Mouse (Mus musculus) large intestine, adult 2 months (tissue): ENCODE measurements around the gene Ecsit. TPM values are rescaled to one million over a fixed set of nuclear protein-coding genes. Genes with fewer than 3 reads are reported as not detected.
"Not testable (repeated sequence)": the region's sequence is repeated elsewhere in the genome, so short reads cannot be mapped to it uniquely, and the experiment has no call there.

ENCODE experiments used
- DNase-seq: peaks from one replicate; pipeline ENCODE4 v3.0.0-alpha.2; 2012; ENCODE audit warnings: low read depth, low spot score
- WGBS: fragments of 180-500 bp; shearing (Covaris S2); methylation state at CpG from one replicate; pipeline ENCODE4 v1.1.7; 2018; 5-methylcytosine and 5-hydroxymethylcytosine counted together
- polyA plus RNA-seq: library from polyadenylated mRNA; depleted of rRNA; stranded (reverse); fragments of >200 nt; gene quantifications from 2 replicates; pipeline ENCODE4 v1.2.3, GENCODE M21; 2012

Gene Ecsit
- polyA plus RNA-seq, 1 experiment: 48.6 TPM

DNA sequence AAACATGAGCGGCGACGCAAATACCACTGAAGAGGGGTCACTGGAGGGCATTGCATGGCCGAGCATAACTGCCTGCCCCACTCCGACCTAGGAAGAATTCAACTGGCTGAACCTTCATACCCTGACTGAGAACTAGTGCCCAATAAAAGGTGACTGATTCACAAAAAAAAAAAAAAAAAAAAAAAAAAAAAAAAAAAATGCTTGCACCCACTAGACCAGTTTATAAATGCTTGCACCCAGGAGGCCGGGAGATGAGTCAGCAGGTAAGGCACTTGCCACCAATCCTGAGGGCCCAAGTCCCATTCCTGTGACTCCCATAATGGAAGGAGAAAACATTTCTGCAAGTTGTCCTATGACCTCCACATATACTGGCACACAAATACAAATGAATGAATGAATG is 7.5 kb upstream of the Ecsit start:
- DNase-seq: no peak
- WGBS: 62% methylated on average over 6 of the region's 6 CpGs

DNA sequence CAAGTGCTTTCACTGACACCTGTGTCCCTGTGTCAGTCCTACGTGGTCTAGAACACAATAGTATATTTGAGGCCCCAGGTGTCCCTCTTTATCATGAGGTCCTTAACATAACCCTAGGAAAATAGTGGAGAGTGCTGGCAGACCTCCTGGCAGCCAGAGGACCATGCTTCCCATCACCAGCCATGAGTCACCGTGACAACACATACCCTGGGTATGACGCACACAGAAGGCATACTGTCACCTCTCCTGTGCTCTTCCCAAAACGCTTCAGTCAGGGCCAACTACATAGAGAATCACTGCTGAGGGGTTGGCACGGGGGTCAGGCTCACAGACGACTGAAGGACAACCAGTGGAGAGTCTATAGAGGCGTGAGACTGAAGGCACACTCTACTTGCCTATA is 4.7 kb upstream of the Ecsit start:
- DNase-seq: no peak
- 75% methylated on average over 7 of the region's 7 CpGs for WGBS

DNA sequence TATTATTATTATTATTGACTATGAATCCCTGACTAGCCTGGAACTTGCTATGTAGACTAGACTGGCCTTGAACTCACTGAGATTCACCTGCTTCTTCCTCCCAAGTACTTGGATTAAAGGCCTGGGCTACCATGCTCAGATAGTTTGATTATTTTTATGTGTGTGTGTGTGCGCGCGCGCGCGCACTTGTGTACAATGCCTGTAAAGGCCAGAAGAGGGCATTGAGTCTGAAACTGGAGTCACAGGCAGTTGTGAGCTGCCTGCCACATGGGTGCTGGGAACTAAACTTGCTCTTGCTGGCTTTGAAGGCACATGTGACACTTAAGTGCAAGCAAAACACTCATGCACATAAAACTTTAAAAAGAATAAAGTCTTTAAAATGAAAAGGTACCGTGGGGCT is 4.0 kb upstream of the Ecsit start:
- WGBS: 98% methylated on average over 7 of the region's 7 CpGs
- DNase-seq: no peak

DNA sequence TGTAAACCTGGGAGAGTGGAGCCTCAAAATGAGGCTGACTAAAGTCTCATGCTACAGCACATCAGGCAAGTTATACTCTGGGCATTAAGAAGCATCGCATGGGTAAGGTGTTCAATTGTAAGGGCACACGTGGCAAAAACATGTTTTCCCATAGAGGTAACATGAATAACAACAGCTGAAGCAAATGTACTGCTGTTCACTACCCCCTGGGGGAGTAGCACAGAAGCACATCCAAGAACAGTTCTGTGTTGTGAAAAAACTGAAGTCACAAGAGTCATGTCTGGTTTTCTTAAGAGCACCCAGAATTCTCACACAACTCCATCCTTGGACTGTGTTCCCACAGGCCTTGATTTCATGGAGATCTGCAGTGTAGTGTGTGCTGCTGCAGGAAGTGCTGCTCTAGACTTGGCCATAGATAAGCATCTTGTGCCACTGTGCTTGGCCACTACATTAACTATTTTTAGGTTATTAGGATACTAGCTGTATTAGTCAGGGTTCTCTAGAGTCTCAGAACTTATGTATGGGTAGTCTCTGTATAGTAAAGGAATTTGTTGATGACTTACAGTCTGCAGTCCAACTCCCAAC is 1.9 kb upstream of the Ecsit start:
- WGBS: 85% methylated on average over 2 of the region's 2 CpGs
- no peak for DNase-seq

DNA sequence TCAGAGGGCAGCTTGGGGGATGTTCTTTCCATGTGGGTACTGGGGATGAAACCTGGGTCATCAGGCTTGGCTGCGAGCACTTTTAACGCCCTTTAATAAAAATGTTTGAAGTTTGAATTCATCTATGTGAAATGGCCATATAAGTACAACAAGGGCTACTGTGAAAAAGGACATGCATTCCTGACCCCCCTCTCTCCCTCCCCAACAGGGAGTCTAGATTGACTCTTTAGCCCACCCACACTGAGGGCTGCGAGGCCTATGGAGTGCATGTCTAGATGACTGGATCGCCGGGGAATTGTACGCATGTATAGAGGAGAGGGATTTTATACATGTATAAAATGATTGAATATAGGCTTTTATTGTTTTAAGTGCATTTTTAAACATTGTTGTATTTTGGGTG is 774 bp upstream of the Ecsit start:
- 66% methylated on average over 6 of the region's 6 CpGs for WGBS
- DNase-seq: no peak

DNA sequence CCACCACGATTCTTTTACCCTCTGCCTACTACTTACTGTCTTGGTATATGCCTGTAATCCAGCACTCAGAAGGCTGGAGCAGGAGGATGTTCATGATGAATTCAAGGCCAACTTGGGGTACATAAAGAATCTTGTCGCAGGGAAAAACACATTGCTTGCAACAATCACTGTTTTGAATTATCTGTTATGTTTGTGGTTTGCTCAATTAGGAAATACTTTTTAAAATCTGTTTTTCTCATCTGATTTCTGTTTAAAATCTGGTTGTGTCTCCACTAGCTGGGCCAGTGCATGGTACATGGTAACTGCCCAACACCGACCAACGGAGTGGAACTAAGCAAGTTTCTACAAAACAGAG is 594 bp downstream of the Ecsit start:
- 10% methylated on average over 4 of the region's 4 CpGs for WGBS
- DNase-seq: no peak

DNA sequence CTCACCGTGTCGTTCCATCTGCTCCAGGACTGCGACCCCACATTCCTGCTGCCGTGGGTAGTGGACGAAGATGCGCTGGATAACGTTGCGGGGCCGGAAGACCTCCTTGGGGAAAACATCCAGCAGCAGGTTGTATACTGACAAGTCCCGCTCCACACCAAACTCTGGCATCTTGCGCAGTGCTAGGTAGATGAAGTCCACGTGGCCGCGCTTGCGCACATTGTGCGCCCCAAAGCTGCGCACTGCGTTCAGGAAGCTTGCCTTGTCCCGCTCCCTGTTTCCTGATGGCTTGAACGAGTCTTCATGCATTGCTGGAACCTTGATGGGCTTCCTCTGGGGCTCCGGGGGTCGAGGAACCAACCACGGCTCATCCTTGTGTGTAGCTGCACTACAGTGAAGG is 9.0 kb downstream of the Ecsit start:
- DNase-seq: no peak
- WGBS: 95% methylated on average over 23 of the region's 23 CpGs

DNA sequence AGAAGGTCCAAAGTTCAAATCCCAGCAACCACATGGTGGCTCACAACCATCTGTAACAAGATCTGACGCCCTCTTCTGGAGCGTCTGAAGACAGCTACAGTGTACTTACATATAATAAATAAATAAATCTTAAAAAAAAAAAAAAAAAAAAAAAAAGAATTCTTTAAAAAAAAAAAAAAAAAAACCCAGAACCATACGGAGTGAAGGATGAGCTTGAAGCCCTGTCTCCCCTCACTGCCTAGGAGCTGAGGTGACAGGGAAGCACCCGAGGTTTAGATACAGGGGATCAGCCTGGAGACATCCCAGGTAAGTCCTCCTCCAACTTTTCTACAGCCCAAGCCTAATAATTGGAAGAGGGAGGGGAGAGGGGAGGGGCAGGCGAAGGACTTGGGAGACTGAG is 9.5 kb downstream of the Ecsit start:
- DNase-seq: not testable (repeated sequence)
- WGBS: 76% methylated on average over 5 of the region's 5 CpGs

DNA sequence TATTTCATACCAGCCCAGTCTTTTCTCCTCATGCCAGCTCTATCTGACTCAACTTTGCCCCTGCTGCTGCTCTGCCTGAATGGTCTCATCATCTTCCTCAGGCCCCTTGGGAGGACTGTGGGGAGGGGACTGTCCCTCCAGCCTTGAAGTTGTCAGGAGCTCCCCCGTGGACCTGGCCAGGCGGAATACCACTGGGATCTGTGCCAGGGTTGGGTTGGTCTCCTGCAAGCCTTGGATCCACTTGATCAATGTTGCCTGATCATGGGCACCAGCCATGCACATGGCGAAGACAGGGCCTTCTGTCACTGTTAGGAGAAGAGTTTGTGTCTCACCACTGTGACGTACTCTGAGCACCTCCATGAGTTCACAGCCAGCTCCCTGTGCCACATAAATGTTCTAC is 13.0 kb downstream of the Ecsit start:
- no peak for DNase-seq
- 87% methylated on average over 4 of the region's 4 CpGs for WGBS

DNA sequence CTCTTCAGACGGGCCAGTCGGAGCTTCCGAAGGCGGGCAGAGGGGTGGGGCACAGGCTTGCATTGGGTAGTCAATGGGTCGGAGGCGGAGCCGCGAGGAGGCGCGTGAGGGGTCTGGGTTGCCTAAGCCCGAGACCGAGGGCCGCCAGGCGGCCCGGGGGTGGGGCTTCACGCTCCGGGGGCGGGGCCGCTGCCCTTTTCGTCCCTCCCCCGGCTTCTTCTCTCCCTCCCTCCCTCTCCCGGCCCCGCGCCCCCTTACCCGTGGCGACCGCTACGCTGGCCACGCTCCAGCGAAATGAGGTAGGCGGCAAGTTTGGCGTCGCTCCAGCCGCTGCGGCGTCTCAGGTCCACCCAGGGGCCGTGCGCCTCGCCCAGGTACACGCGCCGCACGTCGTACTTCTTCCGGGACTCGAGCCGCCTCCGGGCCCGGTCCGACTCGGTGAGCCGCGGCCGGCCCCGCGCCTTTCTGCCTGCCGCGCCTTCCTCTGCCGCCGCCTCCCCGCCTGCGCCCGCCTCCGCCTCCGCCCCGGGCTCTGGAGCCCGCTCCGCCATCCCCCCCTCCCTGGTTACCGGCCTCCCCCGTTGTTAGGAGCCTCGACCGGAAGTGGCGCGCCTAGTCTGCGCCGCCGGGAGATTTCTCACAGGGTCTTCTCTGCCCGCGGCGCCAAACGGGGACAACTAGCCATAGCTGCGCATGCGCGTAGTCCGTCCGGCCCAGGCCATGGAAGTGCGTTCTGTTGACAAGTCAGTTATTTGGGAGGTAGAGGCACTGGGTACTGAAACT is 14.3 kb downstream of the Ecsit start, which contains the start of the genes Gm49318 and Zfp653:
Gene Gm49318 (minus strand): TSS at position 469 of the 783 bp plus-strand sequence.
Gene Zfp653 (minus strand): TSS at position 586 of the 783 bp plus-strand sequence.
- under 1% methylated on average over 79 of the region's 87 CpGs for WGBS
- DNase-seq: peak; percentile 84

DNA sequence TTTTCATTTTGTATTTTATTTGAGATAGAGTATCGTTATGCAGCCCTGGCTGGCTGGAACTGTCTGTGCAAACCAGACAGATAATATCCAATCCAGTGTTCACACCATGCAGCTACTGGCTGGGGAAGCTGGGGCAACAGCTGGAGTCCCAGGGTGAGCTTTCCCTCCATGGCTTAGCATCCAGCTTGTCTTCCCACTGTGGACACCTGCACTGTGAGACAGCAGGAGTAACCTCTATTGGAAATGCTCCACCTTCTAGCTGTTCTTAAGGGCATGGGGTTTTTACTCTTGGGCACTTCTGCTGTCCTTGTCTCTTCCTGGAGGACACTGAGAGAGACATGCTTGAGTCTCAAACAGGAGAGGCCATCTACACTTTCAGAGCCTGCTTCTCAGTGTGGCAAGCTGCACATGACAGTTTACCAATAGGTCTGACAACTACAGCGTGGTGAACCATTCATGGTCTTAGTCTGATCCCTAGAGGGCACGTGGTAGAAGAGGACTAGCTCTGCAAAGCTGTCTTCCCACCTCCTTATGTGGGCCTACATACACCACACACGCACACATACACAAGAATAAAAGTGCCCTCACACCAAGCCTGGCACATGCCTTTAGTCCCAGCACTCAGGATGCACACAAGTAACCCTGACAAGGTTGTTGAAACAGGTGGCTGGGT is 15.2 kb downstream of the Ecsit start:
- 58% methylated on average over 4 of the region's 4 CpGs for WGBS
- DNase-seq: no peak

DNA sequence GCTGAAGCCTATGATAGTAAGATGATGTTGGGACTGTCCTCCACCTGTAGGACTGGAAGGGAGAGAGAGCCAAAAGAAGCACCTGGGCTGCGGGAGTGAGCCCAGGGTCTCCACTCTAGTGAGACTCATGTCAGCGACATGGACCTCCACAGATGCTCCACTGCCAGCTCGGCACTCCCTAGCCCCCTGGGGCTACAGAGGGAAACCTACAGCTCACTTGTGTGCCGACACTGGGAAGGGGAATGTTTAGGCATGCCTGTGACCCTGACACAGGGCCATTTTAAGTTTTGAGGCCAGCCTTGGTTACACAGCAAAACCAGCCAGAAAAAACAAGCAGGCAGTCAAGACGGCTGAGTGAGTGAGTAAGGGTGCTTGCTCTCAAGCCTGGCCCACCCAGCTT is 18.0 kb downstream of the Ecsit start:
- DNase-seq: no peak
- 91% methylated on average over 5 of the region's 5 CpGs for WGBS

DNA sequence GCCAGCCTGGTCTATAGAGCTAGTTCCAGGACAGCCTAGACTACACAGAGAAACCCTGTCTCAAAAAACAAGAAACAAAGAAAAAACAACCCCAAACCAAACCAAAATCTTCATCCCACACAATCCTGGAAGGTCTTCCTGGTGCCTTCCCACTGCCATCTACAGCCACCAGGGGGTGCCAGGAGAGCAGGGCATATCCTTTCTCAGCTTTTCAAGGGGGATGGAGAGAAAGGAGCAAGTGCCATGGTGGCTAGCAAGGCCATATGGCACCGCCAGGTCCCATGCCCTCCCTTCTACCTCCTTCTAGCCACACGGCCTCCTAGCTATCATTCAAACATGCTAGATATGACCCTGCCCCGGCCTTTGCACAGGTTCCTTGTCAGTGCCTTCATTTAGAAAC is 18.8 kb downstream of the Ecsit start:
- DNase-seq: no peak
- WGBS: 69% methylated on average over 3 of the region's 3 CpGs

DNA sequence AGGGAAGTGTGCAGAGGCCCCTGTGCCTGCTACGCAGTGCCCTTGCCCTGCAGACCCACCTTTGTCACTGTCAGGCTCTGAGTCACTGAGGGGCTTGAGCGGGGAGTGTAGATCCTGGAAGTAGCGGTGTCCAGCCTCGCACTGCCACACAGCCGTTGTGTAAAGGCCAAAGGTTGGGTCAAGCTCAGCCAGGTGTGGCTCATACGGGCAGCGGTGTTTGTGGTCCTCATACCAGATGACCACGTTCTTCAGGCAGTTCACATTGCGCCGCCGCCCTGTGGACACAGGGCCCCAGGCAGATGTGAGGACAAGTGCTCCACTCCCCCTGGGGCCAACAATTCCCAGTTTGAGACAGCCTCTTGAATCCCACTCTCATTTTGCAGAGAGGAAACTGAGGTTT is 19.6 kb downstream of the Ecsit start:
- WGBS: 88% methylated on average over 11 of the region's 11 CpGs
- no peak for DNase-seq

DNA sequence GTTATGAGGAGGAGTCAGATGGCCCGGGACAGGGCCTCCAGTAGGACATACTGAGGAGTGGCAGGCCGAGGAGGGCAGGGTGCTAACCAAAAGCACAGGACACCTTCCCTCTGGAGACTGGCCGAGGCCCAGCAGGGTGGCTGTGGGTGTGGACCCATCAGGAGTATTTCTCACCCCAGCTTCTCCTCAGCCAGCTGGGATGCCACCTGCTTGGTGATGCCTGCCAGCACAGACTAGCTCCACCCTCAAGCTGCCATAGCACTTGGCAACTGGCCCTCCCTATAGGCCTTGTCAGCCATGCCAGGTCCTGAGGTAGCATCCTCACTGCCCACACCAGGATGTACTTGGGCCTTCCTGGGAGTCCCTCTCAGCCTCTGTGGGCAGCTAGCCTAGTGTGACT is 20.9 kb downstream of the Ecsit start:
- DNase-seq: no peak
- WGBS: 25% methylated on average over 3 of the region's 3 CpGs

DNA sequence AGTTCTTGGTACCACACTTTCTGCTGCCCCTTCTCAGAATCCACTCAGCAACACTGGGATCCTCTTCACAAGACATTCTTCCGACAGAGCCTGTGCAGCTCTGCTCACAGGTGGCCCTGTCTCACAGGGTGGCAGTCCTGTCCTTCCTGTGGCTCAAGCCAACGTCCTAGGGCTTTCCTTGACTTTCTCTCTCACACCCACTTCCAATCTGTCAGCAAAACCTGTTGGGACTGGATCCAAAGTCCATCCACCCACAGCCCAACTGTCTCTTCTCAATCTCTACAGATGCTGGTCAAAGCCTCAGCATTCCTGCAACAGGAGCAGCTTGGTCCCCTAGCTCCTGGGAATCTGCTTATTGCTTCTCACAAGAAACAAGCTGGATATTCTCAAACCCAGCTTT is 23.9 kb downstream of the Ecsit start:
- 67% methylated on average over 2 of the region's 2 CpGs for WGBS
- DNase-seq: no peak

DNA sequence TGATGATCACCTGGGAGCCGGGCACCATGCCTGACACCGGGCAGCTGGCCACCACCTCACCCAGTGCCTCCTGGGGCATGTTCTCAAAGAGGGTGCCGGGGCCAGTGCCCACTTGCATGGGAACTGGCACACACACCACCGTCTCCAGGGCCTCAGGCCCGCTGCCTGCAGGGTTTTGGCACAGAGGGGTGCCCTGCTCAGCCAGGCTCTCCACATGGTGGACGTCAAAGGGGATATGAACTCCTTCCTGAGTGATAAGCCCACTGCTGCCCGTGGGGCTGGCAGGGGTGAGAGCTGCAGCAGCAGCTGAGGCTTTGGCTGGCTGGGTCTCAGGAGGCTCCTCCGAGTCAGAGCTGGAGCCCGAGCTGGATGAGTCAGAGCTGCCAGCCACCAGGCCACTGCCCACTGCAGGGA is 27.2 kb downstream of the Ecsit start:
- 90% methylated on average over 9 of the region's 9 CpGs for WGBS
- no peak for DNase-seq

DNA sequence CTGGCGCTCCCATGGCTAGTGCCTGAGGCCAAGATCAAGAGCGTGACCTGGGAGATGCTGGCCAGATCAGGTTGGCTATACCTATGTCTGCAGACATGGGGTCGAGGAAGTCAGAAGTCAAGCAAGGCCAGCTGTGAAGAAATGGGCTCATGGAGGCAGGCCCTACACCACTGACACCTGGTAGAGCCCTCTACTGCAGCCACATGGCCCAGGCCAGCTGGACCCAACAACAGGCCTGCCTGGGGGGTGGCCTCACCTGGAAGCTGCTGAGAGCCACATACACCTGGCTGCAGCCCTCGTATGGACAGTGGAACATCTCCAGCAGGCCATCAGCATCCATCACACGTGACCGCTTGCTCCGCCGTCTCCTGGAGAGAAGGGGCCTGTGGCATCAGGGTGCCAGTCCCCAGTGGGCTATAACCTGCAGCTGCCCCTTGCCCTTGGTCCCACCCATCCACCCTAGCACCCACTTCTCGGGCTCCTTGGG is 28.2 kb downstream of the Ecsit start:
- DNase-seq: no peak
- 96% methylated on average over 9 of the region's 9 CpGs for WGBS

DNA sequence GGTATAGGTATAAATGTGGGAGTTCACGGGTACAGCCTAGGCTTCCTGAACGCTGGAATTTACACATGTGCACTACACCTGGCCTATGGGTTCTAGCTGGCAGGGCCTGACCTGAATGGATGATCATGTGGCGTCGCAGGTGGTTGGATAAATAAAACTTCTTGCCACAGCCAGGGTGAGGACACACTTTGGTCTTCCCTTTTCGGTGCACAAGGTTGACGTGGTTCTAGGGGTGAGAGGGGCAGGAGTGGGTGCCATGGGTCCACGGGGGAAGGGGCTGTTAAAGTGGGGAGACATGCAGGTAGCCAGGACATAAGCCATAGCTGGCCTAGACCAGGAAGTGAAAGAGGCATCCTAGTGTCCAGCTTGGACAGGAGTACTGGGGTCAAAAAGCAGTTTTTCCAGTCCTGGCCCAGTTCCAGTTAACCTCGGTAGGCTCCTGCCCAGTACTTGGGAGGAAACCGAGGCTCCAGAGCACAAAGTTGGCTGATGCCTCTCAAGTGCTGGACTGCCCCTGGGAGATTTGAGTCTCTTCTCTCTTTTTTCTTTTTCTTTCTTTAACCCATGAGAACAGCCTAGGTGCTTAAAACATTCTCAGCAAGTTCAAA is 28.8 kb downstream of the Ecsit start:
- WGBS: 38% methylated on average over 9 of the region's 9 CpGs
- no peak for DNase-seq

DNA sequence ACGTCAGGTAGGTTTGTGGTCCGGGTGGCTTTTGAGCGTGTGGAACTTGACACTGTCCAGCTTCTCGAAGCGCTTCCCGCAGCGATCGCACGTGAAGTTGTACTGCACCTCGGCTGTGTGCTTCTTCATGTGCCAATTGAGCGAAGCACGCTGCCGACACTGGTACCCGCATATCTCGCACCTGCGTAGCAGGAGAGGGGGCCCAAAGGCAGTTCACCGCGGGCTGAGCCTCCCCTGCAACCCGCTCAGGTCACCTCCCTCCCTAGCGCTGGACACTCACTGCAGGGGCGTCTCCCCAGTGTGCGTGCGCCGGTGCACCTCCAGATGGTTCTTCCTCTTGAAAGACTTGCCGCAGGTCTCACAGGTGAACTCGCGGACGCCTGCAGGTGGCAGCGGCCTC is 29.5 kb downstream of the Ecsit start:
- 24% methylated on average over 29 of the region's 29 CpGs for WGBS
- DNase-seq: no peak
